Mouse (Mus musculus): ENCODE measurements at regions not wholly inside any gene's neighbourhood (a gene's known extent, or its start where the extent isn't known, plus 50 kb on each side); places are given as distances from the start of the nearest gene placed in this dataset.

DNA sequence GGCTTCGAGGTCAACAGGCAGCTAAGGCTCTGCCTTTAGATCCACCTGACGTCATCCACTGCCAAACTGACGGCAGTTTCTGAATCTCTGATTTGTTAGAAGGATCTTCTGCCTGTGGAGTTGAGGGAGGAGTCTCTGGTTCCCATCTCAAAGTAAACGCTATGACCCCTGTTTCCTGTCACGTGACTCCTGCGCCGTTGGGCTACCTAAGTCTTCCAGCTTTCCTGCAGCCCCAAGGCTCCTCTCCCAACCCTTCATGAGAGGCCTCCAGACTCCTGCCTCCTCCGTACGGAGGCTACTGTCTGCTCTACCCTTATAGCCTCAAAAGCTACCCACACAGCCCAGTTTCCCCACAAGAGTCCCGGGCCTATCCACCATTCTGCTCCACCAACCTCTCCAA, 144.1 kb downstream of the Mn1 start:
- TF ChIP-seq CTCF (IDR thresholded peaks at IDR 0.05) (no peak), POLR2A (IDR thresholded peaks at IDR 0.05; ENCODE audit: insufficient read depth, low read depth, low read length) (no peak)
